Mouse (Mus musculus) kidney, adult 2 months (tissue): ENCODE results near the gene Pced1b.

Source experiments
- CTCF ChIP-seq: fragments of 200-500 bp; conservative IDR thresholded peaks from 2 replicates; pipeline ENCODE4 v1.5.1; 2011; ENCODE audit warnings: low read depth, mild to moderate bottlenecking, control low read depth, low read length, moderate library complexity, mixed read lengths; ENCODE audit not compliant: insufficient read depth, insufficient read length
- POLR2A ChIP-seq: fragments of 200-500 bp; IDR thresholded peaks from one replicate; pipeline ENCODE4 v1.6.1; 2011; ENCODE audit warnings: low read depth, low read length, control low read depth

DNA sequence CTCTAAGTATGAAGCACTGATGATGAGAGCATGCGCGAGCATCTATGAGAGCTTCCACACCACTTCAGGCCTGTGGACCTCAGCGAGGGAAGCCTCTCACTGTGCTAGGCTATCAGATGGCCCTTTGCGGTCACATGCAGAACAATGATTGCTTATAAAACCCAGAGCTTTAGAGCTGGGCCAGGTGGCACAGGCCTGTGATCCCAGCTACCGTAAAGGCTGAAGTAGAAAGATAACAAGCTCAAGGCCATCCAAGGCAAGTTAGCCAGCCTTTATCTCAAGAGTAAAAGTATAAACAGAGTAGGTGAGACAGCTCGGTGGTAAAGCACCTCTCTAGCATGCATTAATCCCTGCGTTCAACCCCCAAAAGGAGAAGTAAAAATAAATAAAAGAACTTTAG, 158.1 kb downstream of the Pced1b start:
- no peak for TF ChIP-seq POLR2A
- no peak for TF ChIP-seq CTCF
